Mouse (Mus musculus): ENCODE data around the gene Dennd1c. TPM values are rescaled to one million over a fixed set of nuclear protein-coding genes. Genes with fewer than 3 reads are reported as not detected.

The Dennd1c gene
- total RNA-seq, 2 experiments from 2014 or later: 1.4 to 1.6 TPM

GRCm38 (mm10) chr17:57099629-57100325, 21.5 kb upstream of the Dennd1c start:
- intact Hi-C loops (cut with DNase I): no loop called here

GRCm38 (mm10) chr17:57098321-57098720, 20.0 kb upstream of the Dennd1c start:
- intact Hi-C loops (cut with DNase I): no loop called here
- no peak for DNase-seq (ENCODE audit: extremely low spot score in 1 of 2, low spot score in 2 of 2)

More at GRCm38 (mm10) chr17:57099629-57100325, 21.5 kb upstream of the Dennd1c start:
- DNase-seq (ENCODE audit: extremely low spot score in 1 of 2, low spot score in 2 of 2): no peak

GRCm38 (mm10) chr17:57096623-57096920, 18.3 kb upstream of the Dennd1c start:
- peak; percentile 71 to 86 for DNase-seq (ENCODE audit: extremely low spot score in 1 of 2, low spot score in 2 of 2)
- intact Hi-C loops (cut with DNase I): loop anchor here (1.0 to 2.0 kb wide), 2 partner anchors 71 to 238 kb away; no protein-coding TSS in a partner anchor

- DNase-seq (ENCODE audit: extremely low spot score in 1 of 2, low spot score in 2 of 2): peak in 1 of 2 experiments; percentile 60
- intact Hi-C loops (cut with DNase I): loop anchor here (1.0 to 2.0 kb wide), 2 partner anchors 71 to 239 kb away; no protein-coding TSS in a partner anchor
These were observed 17.7 kb upstream of the Dennd1c start for GRCm38 (mm10) chr17:57095855-57096622.

- intact Hi-C loops (cut with DNase I): no loop called here
- no peak for DNase-seq (ENCODE audit: extremely low spot score in 1 of 2, low spot score in 2 of 2)
These were observed 15.9 kb upstream of the Dennd1c start for GRCm38 (mm10) chr17:57094222-57094621.

- intact Hi-C loops (cut with DNase I): loop anchor here (10.0 kb wide), 1 partner anchor 282 kb away; no protein-coding TSS in a partner anchor
- peak; percentile 83 to 89 for DNase-seq (ENCODE audit: extremely low spot score in 1 of 2, low spot score in 2 of 2)
These were observed 8.9 kb upstream of the Dennd1c start, which contains the start of gene Tubb4a for GRCm38 (mm10) chr17:57087049-57087832. TSS of gene Tubb4a (minus strand) at chr17:57087782.

GRCm38 (mm10) chr17:57085970-57086757, 7.8 kb upstream of the Dennd1c start:
- intact Hi-C loops (cut with DNase I): loop anchor here (10.0 kb wide), 1 partner anchor 281 kb away; no protein-coding TSS in a partner anchor
- DNase-seq (ENCODE audit: extremely low spot score in 1 of 2, low spot score in 2 of 2): peak in 1 of 2 experiments; percentile 60

GRCm38 (mm10) chr17:57082481-57082880, 4.2 kb upstream of the Dennd1c start:
- no peak for DNase-seq (ENCODE audit: extremely low spot score in 1 of 2, low spot score in 2 of 2)
- intact Hi-C loops (cut with DNase I): loop anchor here (10.0 kb wide), 1 partner anchor 278 kb away; no protein-coding TSS in a partner anchor

- intact Hi-C loops (cut with DNase I): loop anchor here (10.0 kb wide), 1 partner anchor 277 kb away; no protein-coding TSS in a partner anchor
- no peak for DNase-seq (ENCODE audit: extremely low spot score in 1 of 2, low spot score in 2 of 2)
These were observed 3.0 kb upstream of the Dennd1c start for GRCm38 (mm10) chr17:57081234-57081842.

GRCm38 (mm10) chr17:57079919-57080318, 1.6 kb upstream of the Dennd1c start:
- intact Hi-C loops (cut with DNase I): loop anchor here (10.0 kb wide), 1 partner anchor 275 kb away; no protein-coding TSS in a partner anchor
- no peak for DNase-seq (ENCODE audit: extremely low spot score in 1 of 2, low spot score in 2 of 2)

- intact Hi-C loops (cut with DNase I): no loop called here
- no peak for DNase-seq (ENCODE audit: extremely low spot score in 1 of 2, low spot score in 2 of 2)
These were observed 1.4 kb downstream of the Dennd1c start for GRCm38 (mm10) chr17:57076916-57077315.

GRCm38 (mm10) chr17:57070699-57071098, 7.6 kb downstream of the Dennd1c start:
- no peak for DNase-seq (ENCODE audit: extremely low spot score in 1 of 2, low spot score in 2 of 2)
- intact Hi-C loops (cut with DNase I): no loop called here

- DNase-seq (ENCODE audit: extremely low spot score in 1 of 2, low spot score in 2 of 2): no peak
- intact Hi-C loops (cut with DNase I): no loop called here
These were observed 8.0 kb downstream of the Dennd1c start for GRCm38 (mm10) chr17:57070272-57070671.

GRCm38 (mm10) chr17:57066908-57067307, 11.4 kb downstream of the Dennd1c start:
- intact Hi-C loops (cut with DNase I): no loop called here
- DNase-seq (ENCODE audit: extremely low spot score in 1 of 2, low spot score in 2 of 2): no peak

- intact Hi-C loops (cut with DNase I): no loop called here
- no peak for DNase-seq (ENCODE audit: extremely low spot score in 1 of 2, low spot score in 2 of 2)
These were observed 15.3 kb downstream of the Dennd1c start for GRCm38 (mm10) chr17:57063031-57063430.

GRCm38 (mm10) chr17:57062548-57062947, 15.8 kb downstream of the Dennd1c start:
- intact Hi-C loops (cut with DNase I): no loop called here
- no peak for DNase-seq (ENCODE audit: extremely low spot score in 1 of 2, low spot score in 2 of 2)

GRCm38 (mm10) chr17:57062011-57062521, 16.2 kb downstream of the Dennd1c start:
- DNase-seq (ENCODE audit: extremely low spot score in 1 of 2, low spot score in 2 of 2): peak in 1 of 2 experiments; percentile 53
- intact Hi-C loops (cut with DNase I): no loop called here

GRCm38 (mm10) chr17:57061069-57061468, 17.2 kb downstream of the Dennd1c start:
- DNase-seq (ENCODE audit: extremely low spot score in 1 of 2, low spot score in 2 of 2): no peak
- intact Hi-C loops (cut with DNase I): no loop called here
